Mouse (Mus musculus) embryonic facial prominence, embryonic 13.5 days (tissue): ENCODE data around the gene Col28a1. TPM values are rescaled to one million over a fixed set of nuclear protein-coding genes. Genes with fewer than 3 reads are reported as not detected.

ENCODE experiments used
- ATAC-seq: fragments of 200-750 bp; cut with Nextera tagmentation; 2 replicates; pipeline ENCODE4 v1.8.0; 2017; ENCODE audit warnings: low read depth; ENCODE audit not compliant: insufficient number of reproducible peaks, insufficient read depth, low FRiP score, low TSS enrichment
- H3K27ac ChIP-seq: fragments of 300-500 bp; sonication (generic); 2 replicates; pipeline ENCODE4 v1.5.1; 2015; ENCODE audit warnings: moderate library complexity, mild to moderate bottlenecking, inconsistent platforms
- H3K27me3 ChIP-seq: fragments of 300-500 bp; sonication (generic); 2 replicates; pipeline ENCODE4 v1.6.1; 2015; ENCODE audit warnings: mild to moderate bottlenecking, inconsistent platforms
- H3K36me3 ChIP-seq: fragments of 300-500 bp; sonication (generic); 2 replicates; pipeline ENCODE4 v1.6.1; 2015; ENCODE audit warnings: mild to moderate bottlenecking, inconsistent platforms
- H3K4me1 ChIP-seq: fragments of 300-500 bp; sonication (generic); 2 replicates; pipeline ENCODE4 v1.6.1; 2015; ENCODE audit warnings: inconsistent platforms
- H3K4me2 ChIP-seq: fragments of 300-500 bp; sonication (generic); 2 replicates; pipeline ENCODE4 v1.6.1; 2015; ENCODE audit warnings: moderate library complexity, mild to moderate bottlenecking, inconsistent platforms
- H3K4me3 ChIP-seq: fragments of 300-500 bp; sonication (generic); 2 replicates; pipeline ENCODE4 v1.5.1; 2015; ENCODE audit warnings: mild to moderate bottlenecking, inconsistent platforms
- H3K9ac ChIP-seq: fragments of 300-500 bp; sonication (generic); 2 replicates; pipeline ENCODE4 v1.6.1; 2015; ENCODE audit warnings: mild to moderate bottlenecking, inconsistent platforms
- H3K9me3 ChIP-seq: fragments of 300-500 bp; sonication (generic); 2 replicates; pipeline ENCODE4 v1.6.1; 2016; ENCODE audit warnings: inconsistent platforms
- WGBS: fragments of 180-500 bp; shearing (Covaris S2); methylation state at CpG from one replicate; pipeline ENCODE4 v1.1.7; 2015; ENCODE audit warnings: mixed read lengths; 5-methylcytosine and 5-hydroxymethylcytosine counted together
- polyA plus RNA-seq: library from polyadenylated mRNA; unstranded; fragments of >200 nt; fragmentation: Nextera tagmentation; extraction: Ambion mirVana; gene quantifications from 2 replicates; pipeline ENCODE4 v1.2.1, GENCODE M21; 2015

Col28a1 gene
- polyA plus RNA-seq, 1 experiment from 2014 or later = 0.28 TPM

DNA sequence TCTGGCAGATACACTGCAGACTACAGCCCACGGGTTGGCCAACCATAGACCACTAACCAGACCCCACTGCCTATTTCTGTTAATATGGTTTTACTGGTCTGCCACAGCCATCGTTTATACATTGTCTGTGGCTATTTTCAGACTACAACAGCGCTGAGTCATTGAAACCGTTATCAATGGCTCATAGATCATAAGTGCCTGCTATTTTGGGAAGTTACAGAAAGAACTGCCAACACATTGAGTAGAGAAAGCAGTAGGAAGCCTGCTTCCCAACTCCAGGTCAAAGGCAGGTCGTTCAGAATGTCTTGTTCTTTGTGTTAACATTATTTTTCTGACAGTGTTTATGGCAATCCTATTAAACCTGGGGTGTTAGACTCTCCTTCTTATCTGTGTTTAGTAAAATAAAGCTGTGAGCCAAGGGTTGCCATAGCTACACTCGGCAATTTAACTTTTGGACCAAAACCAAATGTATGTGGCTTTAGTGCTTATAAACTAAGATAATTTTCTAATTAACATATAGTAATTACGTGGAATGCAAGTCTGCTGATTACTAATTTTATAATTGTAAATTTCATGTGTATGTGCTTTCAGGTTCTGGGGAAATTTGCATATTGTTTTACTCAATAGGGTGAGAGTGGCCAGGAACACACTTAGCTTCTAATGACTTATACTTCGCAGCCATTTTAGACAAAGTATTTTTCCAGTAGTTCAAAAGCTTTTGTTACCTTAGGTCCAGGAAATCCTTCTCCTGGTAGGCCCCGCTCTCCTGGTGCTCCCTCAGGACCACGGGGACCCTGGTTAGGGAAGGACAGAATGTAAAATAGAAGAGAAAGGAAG lies 86.3 kb downstream of the Col28a1 start:
- H3K4me2 ChIP-seq = no peak overlapping the region
- no peaks in the 10 kb centered on the region; the same call in 1 of the 2 replicates for H3K9me3 ChIP-seq
- no peaks in the 10 kb centered on the region for H3K4me1 ChIP-seq
- H3K27me3 ChIP-seq = no peaks in the 10 kb centered on the region
- no peak overlapping the region for H3K9ac ChIP-seq
- H3K4me3 ChIP-seq = no peak overlapping the region
- H3K27ac ChIP-seq = no peak overlapping the region
- no peaks in the 10 kb centered on the region for H3K36me3 ChIP-seq
- 80% methylated on average over 10 of the region's 10 CpGs for WGBS
- ATAC-seq = no peak

GRCm38 (mm10) chr6:8101224-8101623 lies 91.2 kb downstream of the Col28a1 start:
- H3K36me3 ChIP-seq = no peaks in the 10 kb centered on the region
- H3K4me1 ChIP-seq = no peaks in the 10 kb centered on the region
- no peak overlapping the region for H3K4me2 ChIP-seq
- H3K27me3 ChIP-seq = no peaks in the 10 kb centered on the region
- H3K9ac ChIP-seq = no peak overlapping the region
- ATAC-seq = no peak
- H3K27ac ChIP-seq = no peak overlapping the region
- no peak overlapping the region for H3K4me3 ChIP-seq
- no peaks in the 10 kb centered on the region for H3K9me3 ChIP-seq

GRCm38 (mm10) chr6:8095856-8096255 lies 96.6 kb downstream of the Col28a1 start:
- Histone ChIP-seq H3K4me1 (no peaks in the 10 kb centered on the region), H3K9ac (no peak overlapping the region), H3K27me3 (no peaks in the 10 kb centered on the region), H3K36me3 (no peaks in the 10 kb centered on the region), H3K4me3 (no peak overlapping the region), H3K27ac (no peak overlapping the region), H3K9me3 (no peaks in the 10 kb centered on the region), H3K4me2 (no peak overlapping the region)
- 40% methylated on average over 3 of the region's 3 CpGs for WGBS
- ATAC-seq = no peak

DNA sequence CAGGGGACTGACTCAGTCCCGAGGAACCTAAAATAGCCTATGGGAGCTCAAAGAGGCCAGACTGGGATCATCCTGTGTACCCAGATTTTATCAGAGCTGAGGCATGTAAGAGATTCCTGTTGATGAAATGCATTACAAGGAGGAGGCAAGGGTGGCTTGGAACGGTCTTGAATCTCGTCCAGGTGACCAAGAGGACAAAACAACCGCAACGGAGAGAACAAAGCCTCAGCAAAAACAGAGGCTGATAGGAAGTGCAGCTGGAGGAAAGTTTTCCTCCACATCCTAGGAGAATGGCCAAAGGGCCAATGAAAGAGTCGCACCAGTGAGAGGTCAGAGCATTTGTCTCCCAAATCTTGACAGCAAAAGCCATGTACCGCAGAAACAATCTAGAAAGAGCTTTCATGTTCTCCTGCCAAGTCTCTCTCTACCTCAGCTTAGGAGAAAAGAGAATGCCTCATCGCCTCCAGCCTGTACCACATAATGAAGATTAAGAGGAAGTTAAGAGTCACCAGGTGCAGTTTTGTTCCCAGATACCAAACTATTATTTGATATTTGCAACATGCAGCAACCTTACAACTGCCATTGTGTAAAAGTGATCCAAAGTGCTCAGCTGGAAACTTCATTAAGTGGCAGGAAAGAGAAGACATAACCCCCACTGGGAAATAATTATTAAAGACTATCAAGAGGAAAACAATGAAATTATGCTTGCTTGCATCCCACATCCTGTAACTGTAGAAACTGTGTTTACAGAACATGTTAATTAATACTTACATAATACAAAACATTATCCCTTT lies 98.1 kb downstream of the Col28a1 start:
- H3K4me2 ChIP-seq = no peak overlapping the region
- no peaks in the 10 kb centered on the region for H3K9me3 ChIP-seq
- no peak for ATAC-seq
- no peak overlapping the region for H3K9ac ChIP-seq
- H3K27me3 ChIP-seq = no peaks in the 10 kb centered on the region
- H3K36me3 ChIP-seq = no peaks in the 10 kb centered on the region
- H3K4me3 ChIP-seq = no peak overlapping the region
- WGBS = 81% methylated on average over 8 of the region's 8 CpGs
- H3K4me1 ChIP-seq = no peaks in the 10 kb centered on the region
- H3K27ac ChIP-seq = no peak overlapping the region

- no peaks in the 10 kb centered on the region for H3K9me3 ChIP-seq
- ATAC-seq = no peak
- no peaks in the 10 kb centered on the region for H3K4me1 ChIP-seq
- no peak overlapping the region for H3K27ac ChIP-seq
- no peaks in the 10 kb centered on the region for H3K27me3 ChIP-seq
- no peak overlapping the region for H3K4me2 ChIP-seq
- H3K36me3 ChIP-seq = no peaks in the 10 kb centered on the region
- 91% methylated on average over 7 of the region's 7 CpGs for WGBS
- no peak overlapping the region for H3K9ac ChIP-seq
- H3K4me3 ChIP-seq = no peak overlapping the region
Observed at GRCm38 (mm10) chr6:8093556-8093955, 98.9 kb downstream of the Col28a1 start.

- Histone ChIP-seq H3K36me3 (no peaks in the 10 kb centered on the region), H3K27ac (no peak overlapping the region), H3K27me3 (peaks cover 4% of the 10 kb centered on the region; the same call in 1 of the 2 replicates), H3K9me3 (no peaks in the 10 kb centered on the region), H3K4me3 (no peak overlapping the region), H3K9ac (no peak overlapping the region), H3K4me1 (peaks cover 10% of the 10 kb centered on the region), H3K4me2 (no peak overlapping the region)
- WGBS = 58% methylated on average over 3 of the region's 3 CpGs
- no peak for ATAC-seq
Observed at GRCm38 (mm10) chr6:8086847-8087246, 105.6 kb downstream of the Col28a1 start.

GRCm38 (mm10) chr6:8084806-8085205 lies 107.6 kb downstream of the Col28a1 start:
- H3K4me1 ChIP-seq = peaks cover 10% of the 10 kb centered on the region
- no peak overlapping the region for H3K4me3 ChIP-seq
- 64% methylated on average over 7 of the region's 7 CpGs for WGBS
- ATAC-seq = no peak
- H3K4me2 ChIP-seq = no peak overlapping the region
- H3K27me3 ChIP-seq = peaks cover 4% of the 10 kb centered on the region; the same call in 1 of the 2 replicates
- no peak overlapping the region for H3K27ac ChIP-seq
- H3K9me3 ChIP-seq = no peaks in the 10 kb centered on the region
- H3K36me3 ChIP-seq = no peaks in the 10 kb centered on the region
- no peak overlapping the region for H3K9ac ChIP-seq

DNA sequence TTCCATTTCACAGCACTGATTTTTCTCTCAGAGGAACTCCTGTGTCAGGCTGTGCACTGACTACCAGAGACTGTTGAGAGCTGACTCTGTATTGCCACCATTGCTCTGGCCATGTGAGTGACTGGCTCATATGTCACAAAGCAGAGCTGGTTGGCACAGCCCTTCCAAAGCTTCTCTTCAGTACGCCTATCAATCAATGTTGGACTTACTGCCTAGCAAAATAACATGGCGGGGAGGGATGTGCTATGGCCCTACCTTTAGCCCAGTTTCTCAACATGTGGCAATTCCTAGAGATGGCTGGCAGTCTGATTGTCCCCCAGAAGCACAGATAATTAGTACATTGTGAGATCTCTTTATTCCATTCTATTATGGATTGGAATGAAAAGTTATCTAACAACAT lies 109.2 kb downstream of the Col28a1 start:
- Histone ChIP-seq H3K27me3 (peaks cover 4% of the 10 kb centered on the region; the same call in 1 of the 2 replicates), H3K4me1 (peaks cover 10% of the 10 kb centered on the region), H3K4me3 (no peak overlapping the region), H3K9ac (no peak overlapping the region), H3K27ac (no peak overlapping the region), H3K9me3 (no peaks in the 10 kb centered on the region), H3K4me2 (no peak overlapping the region), H3K36me3 (no peaks in the 10 kb centered on the region)
- ATAC-seq = no peak
- 45% methylated on average over 2 of the region's 2 CpGs for WGBS

DNA sequence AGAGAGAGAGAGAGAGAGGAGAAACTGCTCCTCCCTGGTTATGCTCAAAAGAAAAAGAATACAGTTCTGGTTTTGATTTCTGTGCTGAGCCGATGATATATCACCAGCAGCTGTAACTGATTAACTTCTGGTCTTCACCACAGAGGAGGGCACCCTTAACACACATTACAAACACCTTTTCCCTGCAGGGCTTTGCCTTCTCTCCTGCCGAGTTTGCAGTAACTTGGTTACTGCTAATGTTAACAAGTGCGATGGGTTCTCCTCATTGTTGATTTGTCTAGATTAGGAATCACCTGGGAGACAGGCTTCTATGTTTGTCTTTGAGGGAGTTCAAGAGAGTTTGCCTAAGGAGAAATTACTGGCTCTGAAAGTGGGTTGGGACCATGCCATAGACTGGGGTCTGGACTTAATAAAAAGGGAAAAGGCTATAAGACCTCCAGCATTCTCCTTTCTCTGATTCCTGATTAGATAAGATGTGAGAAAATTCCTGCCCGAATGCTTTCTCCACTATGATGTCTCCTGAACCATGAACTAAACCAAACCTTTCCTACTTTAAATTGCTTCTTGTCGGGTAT lies 114.8 kb downstream of the Col28a1 start:
- H3K4me3 ChIP-seq = no peak overlapping the region
- no peaks in the 10 kb centered on the region for H3K27me3 ChIP-seq
- H3K4me2 ChIP-seq = no peak overlapping the region
- H3K27ac ChIP-seq = no peak overlapping the region
- no peak overlapping the region for H3K9ac ChIP-seq
- ATAC-seq = no peak
- H3K9me3 ChIP-seq = 0 out of 2 replicates have a peak, but pooled peaks cover under 1% of the 10 kb centered on the region
- peaks cover 7% of the 10 kb centered on the region for H3K4me1 ChIP-seq
- 23% methylated on average over 5 of the region's 5 CpGs for WGBS
- H3K36me3 ChIP-seq = no peaks in the 10 kb centered on the region

- Histone ChIP-seq H3K9me3 (0 out of 2 replicates have a peak, but pooled peaks cover 5% of the 10 kb centered on the region), H3K4me2 (no peak overlapping the region), H3K9ac (no peak overlapping the region), H3K4me1 (peaks cover 7% of the 10 kb centered on the region), H3K27ac (no peak overlapping the region), H3K27me3 (no peaks in the 10 kb centered on the region), H3K4me3 (no peak overlapping the region), H3K36me3 (no peaks in the 10 kb centered on the region)
- ATAC-seq = no peak
- WGBS = 68% methylated on average over 2 of the region's 2 CpGs
Observed at GRCm38 (mm10) chr6:8074914-8075313, 117.5 kb downstream of the Col28a1 start.

DNA sequence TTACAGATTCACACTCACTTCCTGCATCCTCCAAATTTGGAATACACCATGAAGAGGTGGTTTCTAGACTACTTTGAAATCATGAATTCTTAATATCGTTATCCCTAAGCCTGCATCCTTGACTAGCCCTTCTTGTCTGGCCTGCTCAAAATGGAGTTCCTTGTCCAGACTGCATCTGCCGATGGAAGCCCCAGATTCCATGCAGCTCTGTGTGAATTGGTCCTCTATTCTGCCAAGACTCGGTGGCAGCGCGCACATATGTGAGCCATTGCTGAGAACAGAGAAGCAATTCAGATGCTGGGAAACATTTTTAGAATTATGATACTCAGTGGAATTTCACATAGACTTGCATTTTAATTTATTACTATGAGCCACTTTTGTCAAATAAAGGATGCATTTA lies 123.4 kb downstream of the Col28a1 start:
- Histone ChIP-seq H3K4me2 (no peak overlapping the region), H3K9me3 (0 out of 2 replicates have a peak, but pooled peaks cover 5% of the 10 kb centered on the region), H3K27ac (peak overlapping the region; percentile 41), H3K27me3 (no peaks in the 10 kb centered on the region), H3K4me1 (0 out of 2 replicates have a peak, but pooled peaks cover 2% of the 10 kb centered on the region), H3K36me3 (no peaks in the 10 kb centered on the region), H3K4me3 (no peak overlapping the region), H3K9ac (no peak overlapping the region)
- ATAC-seq = no peak
- 57% methylated on average over 5 of the region's 5 CpGs for WGBS
